Mouse (Mus musculus): ENCODE measurements around the gene Olfr370. TPM values are rescaled to one million over a fixed set of nuclear protein-coding genes. Genes with fewer than 3 reads are reported as not detected.

Olfr370 gene
- total RNA-seq, 1 experiment: not detected

DNA sequence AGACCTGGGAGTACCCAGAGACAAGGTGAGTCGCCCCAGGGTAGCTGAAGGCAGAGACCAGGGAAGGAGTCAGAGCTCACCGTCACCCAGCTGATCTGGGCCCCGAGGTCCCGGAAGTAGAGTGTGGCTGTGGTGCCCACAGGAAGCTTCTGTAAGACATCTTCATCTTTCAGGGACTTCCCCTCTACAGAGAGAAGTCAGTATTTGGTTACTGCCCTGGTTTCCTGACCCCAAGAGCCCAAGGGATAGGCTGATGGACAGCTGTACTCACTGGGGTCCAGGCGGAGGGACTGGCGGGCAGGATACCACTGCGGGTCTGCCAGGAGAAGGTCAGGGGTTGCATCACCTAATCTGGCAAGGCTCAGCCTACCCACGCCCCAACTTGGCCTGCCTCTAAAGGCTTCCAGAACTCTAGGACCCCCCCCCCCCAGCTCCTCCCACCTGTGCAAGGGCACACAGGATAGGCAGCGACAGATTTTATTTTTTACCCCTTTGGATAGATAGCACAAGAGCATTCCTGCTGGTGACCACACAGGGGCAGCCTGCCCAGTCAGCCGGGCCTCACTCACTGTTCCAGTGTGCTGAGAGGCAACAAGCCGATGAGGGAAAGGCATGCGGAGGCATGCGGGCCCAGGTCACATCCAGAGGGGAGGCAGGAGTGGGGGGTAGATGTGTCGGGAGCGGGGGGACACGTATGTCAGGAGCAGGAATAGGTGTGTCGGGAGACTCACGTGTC is 37.7 kb downstream of the Olfr370 start:
- no peaks in the 10 kb centered on the region for H3K9me3 ChIP-seq (ENCODE audit: control insufficient read depth, insufficient read depth, low read depth, low read length)
- TF ChIP-seq ZC3H11A (IDR thresholded peaks at IDR 0.05; ENCODE audit: borderline replicate concordance, low read depth, low read length) (no peak), CHD2 (IDR thresholded peaks at IDR 0.05; ENCODE audit: low read depth, low read length) (no peak), ZNF384 (IDR thresholded peaks at IDR 0.05; ENCODE audit: low read depth, low read length) (no peak)
- in situ Hi-C loops (cut with MboI; ENCODE audit: low sequenced_read_pairs in 2 of 2, unreplicated experiment in 2 of 2): no loop called here
- H3K36me3 ChIP-seq (ENCODE audit: control insufficient read depth, insufficient read depth, low read length, poor library complexity, severe bottlenecking): peaks cover 29% of the 10 kb centered on the region
- no peak overlapping the region for H3K27ac ChIP-seq (ENCODE audit: insufficient read depth, low read depth, low read length, poor library complexity, severe bottlenecking)
- peak overlapping the region in 1 of 2 experiments; percentile 26; a peak in 1 of 4 replicates for H3K4me3 ChIP-seq (ENCODE audit: insufficient read depth in 1 of 2, low read depth in 1 of 2, low read length in 2 of 2, poor library complexity in 1 of 2, severe bottlenecking in 1 of 2)
- DNase-seq (ENCODE audit: low read depth, low spot score): no peak
- H3K9ac ChIP-seq (ENCODE audit: insufficient read depth, low read depth, low read length, poor library complexity, severe bottlenecking): no peak overlapping the region
- peaks cover 4 to 44% of the 10 kb centered on the region in 2 experiments; a peak in 2 of 4 replicates for H3K4me1 ChIP-seq (ENCODE audit: control insufficient read depth in 2 of 2, insufficient read depth in 2 of 2, low read length in 2 of 2, poor library complexity in 1 of 2)

DNA sequence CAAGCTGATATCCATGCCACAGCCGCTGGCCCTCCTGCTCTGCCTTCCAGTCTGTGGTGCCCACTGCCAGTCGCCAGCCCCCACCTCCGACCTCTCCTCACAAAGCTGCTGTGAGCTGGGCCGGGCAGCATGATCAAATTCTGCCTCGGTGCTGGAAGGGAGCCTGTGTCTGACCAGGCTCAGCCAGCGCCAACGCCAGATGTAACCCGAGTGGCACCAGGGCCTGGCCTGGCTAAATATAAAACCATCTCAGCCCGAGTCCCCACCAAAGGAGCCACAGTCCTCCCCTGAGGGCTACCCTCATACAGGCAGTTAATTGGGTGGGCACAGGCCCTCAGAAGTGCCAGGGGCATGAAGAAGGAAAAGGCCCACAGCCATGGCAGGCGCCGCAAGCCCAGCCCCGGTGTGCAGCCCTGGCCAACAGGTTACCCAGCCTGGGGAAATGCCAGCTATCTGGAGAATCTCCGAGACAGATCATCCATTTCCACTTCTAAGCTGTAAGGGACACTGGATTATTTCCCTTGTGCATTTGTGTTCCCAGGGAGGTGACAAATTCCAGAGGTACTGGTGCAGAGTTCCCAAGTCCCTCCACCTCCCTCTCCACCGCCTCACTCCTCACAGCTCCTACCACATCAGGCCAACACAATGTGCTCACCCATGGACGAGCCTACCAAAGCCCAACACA is 39.2 kb downstream of the Olfr370 start:
- TF ChIP-seq HCFC1 (IDR thresholded peaks at IDR 0.05; ENCODE audit: borderline replicate concordance, insufficient read depth, low read length) (no peak), MAFK (IDR thresholded peaks at IDR 0.05; ENCODE audit: insufficient read depth, low read depth, low read length) (no peak), CHD2 (IDR thresholded peaks at IDR 0.05; ENCODE audit: low read depth, low read length) (no peak), ZC3H11A (IDR thresholded peaks at IDR 0.05; ENCODE audit: borderline replicate concordance, low read depth, low read length) (no peak), ZNF384 (IDR thresholded peaks at IDR 0.05; ENCODE audit: low read depth, low read length) (no peak)
- no peaks in the 10 kb centered on the region for H3K9me3 ChIP-seq (ENCODE audit: control insufficient read depth, insufficient read depth, low read depth, low read length)
- H3K36me3 ChIP-seq (ENCODE audit: control insufficient read depth, insufficient read depth, low read length, poor library complexity, severe bottlenecking): peaks cover 29% of the 10 kb centered on the region
- H3K4me3 ChIP-seq (ENCODE audit: insufficient read depth in 1 of 2, low read depth in 1 of 2, low read length in 2 of 2, poor library complexity in 1 of 2, severe bottlenecking in 1 of 2): no peak overlapping the region
- no peak for DNase-seq (ENCODE audit: low read depth, low spot score)
- no peak overlapping the region for H3K9ac ChIP-seq (ENCODE audit: insufficient read depth, low read depth, low read length, poor library complexity, severe bottlenecking)
- H3K27ac ChIP-seq (ENCODE audit: insufficient read depth, low read depth, low read length, poor library complexity, severe bottlenecking): no peak overlapping the region
- peaks cover 4 to 44% of the 10 kb centered on the region in 2 experiments; a peak in 2 of 4 replicates for H3K4me1 ChIP-seq (ENCODE audit: control insufficient read depth in 2 of 2, insufficient read depth in 2 of 2, low read length in 2 of 2, poor library complexity in 1 of 2)
- in situ Hi-C loops (cut with MboI; ENCODE audit: low sequenced_read_pairs in 2 of 2, unreplicated experiment in 2 of 2): no loop called here

DNA sequence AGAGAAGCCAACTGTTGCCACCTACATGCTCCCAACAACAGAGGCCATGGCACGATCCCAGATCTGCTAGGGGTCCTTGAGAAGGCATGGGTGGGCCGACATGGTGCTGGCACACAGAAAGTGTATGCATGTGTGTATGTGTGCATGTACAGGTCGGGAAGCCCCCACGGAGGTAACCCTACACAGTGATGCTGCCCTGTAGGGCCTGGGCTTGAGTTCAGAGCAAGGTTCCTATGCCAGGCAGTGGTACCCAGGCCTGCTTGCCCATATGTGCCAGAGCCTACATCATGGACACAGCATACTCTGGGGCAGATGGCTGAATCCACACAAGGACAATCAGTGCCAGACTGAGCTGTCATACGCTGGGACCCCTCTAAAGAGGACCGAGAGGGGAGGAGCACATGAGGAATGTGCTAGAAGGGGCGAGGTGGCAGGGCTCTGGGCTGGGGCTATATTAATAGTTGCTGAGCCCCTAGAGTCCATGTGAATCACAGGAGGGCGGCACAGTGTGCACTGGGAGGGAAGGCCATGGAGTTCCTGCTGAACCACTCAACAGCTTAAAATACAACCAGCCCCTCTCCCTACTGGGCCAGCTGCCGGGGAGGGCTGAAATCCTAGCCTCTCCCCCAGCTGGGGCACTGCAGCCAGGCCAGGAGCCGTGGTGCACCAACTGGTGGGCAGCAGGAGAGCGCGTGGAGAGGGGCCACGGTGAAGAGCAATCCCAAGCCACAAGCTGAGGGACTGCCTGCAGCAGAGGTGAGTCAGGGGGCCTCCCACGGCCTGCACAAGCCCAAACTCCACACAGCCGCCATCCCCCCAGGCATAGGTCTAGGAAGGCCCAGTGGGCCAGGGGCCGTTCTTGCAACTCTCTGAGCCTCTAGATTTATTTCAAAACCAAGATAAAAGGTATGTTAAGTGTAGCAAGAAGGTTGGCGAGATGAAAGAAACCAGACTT is 40.3 kb downstream of the Olfr370 start:
- TF ChIP-seq ZC3H11A (IDR thresholded peaks at IDR 0.05; ENCODE audit: borderline replicate concordance, low read depth, low read length) (no peak), MAFK (IDR thresholded peaks at IDR 0.05; ENCODE audit: insufficient read depth, low read depth, low read length) (no peak)
- peaks cover 28% of the 10 kb centered on the region for H3K36me3 ChIP-seq (ENCODE audit: control insufficient read depth, insufficient read depth, low read length, poor library complexity, severe bottlenecking)
- DNase-seq (ENCODE audit: low read depth, low spot score): no peak
- H3K9ac ChIP-seq (ENCODE audit: insufficient read depth, low read depth, low read length, poor library complexity, severe bottlenecking): no peak overlapping the region
- no peak overlapping the region for H3K4me3 ChIP-seq (ENCODE audit: insufficient read depth in 1 of 2, low read depth in 1 of 2, low read length in 2 of 2, poor library complexity in 1 of 2, severe bottlenecking in 1 of 2)
- peaks cover 4 to 48% of the 10 kb centered on the region in 2 experiments; a peak in 2 of 4 replicates for H3K4me1 ChIP-seq (ENCODE audit: control insufficient read depth in 2 of 2, insufficient read depth in 2 of 2, low read length in 2 of 2, poor library complexity in 1 of 2)
- no peak overlapping the region for H3K27ac ChIP-seq (ENCODE audit: insufficient read depth, low read depth, low read length, poor library complexity, severe bottlenecking)
- no peaks in the 10 kb centered on the region for H3K9me3 ChIP-seq (ENCODE audit: control insufficient read depth, insufficient read depth, low read depth, low read length)
- in situ Hi-C loops (cut with MboI; ENCODE audit: low sequenced_read_pairs in 2 of 2, unreplicated experiment in 2 of 2): no loop called here

DNA sequence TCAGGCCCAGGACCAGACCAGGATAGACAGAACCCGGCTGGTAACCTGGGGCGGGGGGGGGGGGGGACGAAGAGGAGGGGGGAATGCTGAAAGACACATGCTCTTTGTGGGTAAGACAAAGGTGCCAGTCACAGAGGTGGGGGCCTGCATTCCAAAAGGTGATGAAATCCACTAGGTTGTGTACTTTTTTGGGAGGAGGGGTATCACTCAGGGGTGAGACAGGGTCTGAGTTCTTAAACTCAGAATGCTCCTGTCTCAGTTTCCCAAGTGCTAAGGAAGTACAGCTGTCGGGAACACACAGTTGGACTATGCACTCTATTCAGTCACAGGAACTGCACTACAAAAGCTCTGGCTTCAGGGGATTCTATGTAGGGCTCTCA is 40.9 kb downstream of the Olfr370 start:
- Histone ChIP-seq H3K4me1 (ENCODE audit: control insufficient read depth in 2 of 2, insufficient read depth in 2 of 2, low read length in 2 of 2, poor library complexity in 1 of 2) (peaks cover 4 to 48% of the 10 kb centered on the region in 2 experiments; a peak in 2 of 4 replicates), H3K9me3 (ENCODE audit: control insufficient read depth, insufficient read depth, low read depth, low read length) (no peaks in the 10 kb centered on the region), H3K4me3 (ENCODE audit: insufficient read depth in 1 of 2, low read depth in 1 of 2, low read length in 2 of 2, poor library complexity in 1 of 2, severe bottlenecking in 1 of 2) (no peak overlapping the region), H3K27ac (ENCODE audit: insufficient read depth, low read depth, low read length, poor library complexity, severe bottlenecking) (no peak overlapping the region), H3K36me3 (ENCODE audit: control insufficient read depth, insufficient read depth, low read length, poor library complexity, severe bottlenecking) (peaks cover 22% of the 10 kb centered on the region), H3K9ac (ENCODE audit: insufficient read depth, low read depth, low read length, poor library complexity, severe bottlenecking) (no peak overlapping the region)
- in situ Hi-C loops (cut with MboI; ENCODE audit: low sequenced_read_pairs in 2 of 2, unreplicated experiment in 2 of 2): no loop called here
- DNase-seq (ENCODE audit: low read depth, low spot score): no peak
- TF ChIP-seq ZNF384 (IDR thresholded peaks at IDR 0.05; ENCODE audit: low read depth, low read length) (no peak), HCFC1 (IDR thresholded peaks at IDR 0.05; ENCODE audit: borderline replicate concordance, insufficient read depth, low read length) (no peak), ZC3H11A (IDR thresholded peaks at IDR 0.05; ENCODE audit: borderline replicate concordance, low read depth, low read length) (no peak), MAFK (IDR thresholded peaks at IDR 0.05; ENCODE audit: insufficient read depth, low read depth, low read length) (no peak), CHD2 (IDR thresholded peaks at IDR 0.05; ENCODE audit: low read depth, low read length) (no peak)
